Mouse (Mus musculus) intestine, postnatal 0 days (tissue): ENCODE results near the gene Odf3l2. TPM values are rescaled to one million over a fixed set of nuclear protein-coding genes. Genes with fewer than 3 reads are reported as not detected.

Experiments used
- ATAC-seq: fragments of 200-750 bp; cut with Nextera tagmentation; 2 replicates; pipeline ENCODE4 v1.8.0; 2017; ENCODE audit warnings: mild to moderate bottlenecking, moderate TSS enrichment, moderate library complexity
- H3K27ac ChIP-seq: fragments of 300-500 bp; sonication (generic); 2 replicates; pipeline ENCODE4 v1.5.1; 2014; ENCODE audit warnings: mild to moderate bottlenecking, low read depth, low read length, moderate library complexity
- H3K27me3 ChIP-seq: fragments of 300-500 bp; sonication (generic); replicated peaks from 2 replicates; pipeline ENCODE4 v1.6.1; 2014; ENCODE audit warnings: low read length, mixed read lengths; ENCODE audit not compliant: control insufficient read depth, insufficient read depth
- H3K36me3 ChIP-seq: fragments of 300-500 bp; sonication (generic); 2 replicates; pipeline ENCODE4 v1.6.1; 2014; ENCODE audit warnings: mild to moderate bottlenecking, moderate library complexity; ENCODE audit not compliant: control insufficient read depth, insufficient read depth
- H3K4me1 ChIP-seq: fragments of 300-500 bp; sonication (generic); replicated peaks from 2 replicates; pipeline ENCODE4 v1.6.1; 2014; ENCODE audit warnings: antibody characterized with exemption, low read length, mixed read lengths; ENCODE audit not compliant: control insufficient read depth, insufficient read depth
- H3K4me2 ChIP-seq: fragments of 300-500 bp; sonication (generic); replicated peaks from 2 replicates; pipeline ENCODE4 v1.6.1; 2014; ENCODE audit warnings: low read depth, mild to moderate bottlenecking, moderate library complexity
- H3K4me3 ChIP-seq: fragments of 300-500 bp; sonication (generic); 2 replicates; pipeline ENCODE4 v1.5.1; 2014; ENCODE audit warnings: low read depth, low read length
- H3K9ac ChIP-seq: fragments of 300-500 bp; sonication (generic); 2 replicates; pipeline ENCODE4 v1.6.1; 2014; ENCODE audit warnings: mild to moderate bottlenecking, low read depth, low read length
- H3K9me3 ChIP-seq: fragments of 300-500 bp; sonication (generic); 2 replicates; pipeline ENCODE4 v1.6.1; 2016; ENCODE audit warnings: mixed run types; ENCODE audit not compliant: control insufficient read depth
- CTCF ChIP-seq: sonication (generic); IDR thresholded peaks from 2 replicates; pipeline ENCODE4 v1.5.1; 2016; ENCODE audit warnings: low read depth, mild to moderate bottlenecking, control low read depth, antibody characterized with exemption, moderate library complexity
- WGBS: fragments of 180-500 bp; shearing (Covaris S2); extraction: QIAGEN DNeasy Blood & Tissue Kit; methylation state at CpG from one replicate; pipeline ENCODE4 v1.1.7; 2014; 5-methylcytosine and 5-hydroxymethylcytosine counted together
- polyA plus RNA-seq: library from polyadenylated mRNA; unstranded; fragments of >200 nt; fragmentation: Nextera tagmentation; extraction: Ambion mirVana; gene quantifications from 2 replicates; pipeline ENCODE4 v1.2.1, GENCODE M21; 2015

Gene Odf3l2
- polyA plus RNA-seq, 1 experiment from 2014 or later = not detected

GRCm38 (mm10) chr10:79597051-79597935, 48.2 kb downstream of the Odf3l2 start:
- H3K9ac ChIP-seq = no peak overlapping the region
- no peaks in the 10 kb centered on the region for H3K4me1 ChIP-seq
- H3K27ac ChIP-seq = no peak overlapping the region
- H3K4me2 ChIP-seq = no peak overlapping the region
- ATAC-seq = no peak
- 46% methylated on average over 13 of the region's 13 CpGs for WGBS
- TF ChIP-seq CTCF = no peak
- H3K9me3 ChIP-seq = no peaks in the 10 kb centered on the region
- H3K27me3 ChIP-seq = 0 out of 2 replicates have a peak, but pooled peaks cover 6% of the 10 kb centered on the region
- no peak overlapping the region for H3K4me3 ChIP-seq
- no peaks in the 10 kb centered on the region for H3K36me3 ChIP-seq

- 50% methylated on average over 8 of the region's 8 CpGs for WGBS
- H3K27ac ChIP-seq = no peak overlapping the region
- no peak overlapping the region for H3K4me2 ChIP-seq
- H3K36me3 ChIP-seq = no peaks in the 10 kb centered on the region
- H3K4me3 ChIP-seq = no peak overlapping the region
- no peak for TF ChIP-seq CTCF
- no peak overlapping the region for H3K9ac ChIP-seq
- ATAC-seq = peak; percentile 26; the same call in 1 of the 2 replicates
- 0 out of 2 replicates have a peak, but pooled peaks cover 6% of the 10 kb centered on the region for H3K27me3 ChIP-seq
- no peaks in the 10 kb centered on the region for H3K4me1 ChIP-seq
- H3K9me3 ChIP-seq = no peaks in the 10 kb centered on the region
These were observed 50.0 kb downstream of the Odf3l2 start for GRCm38 (mm10) chr10:79595590-79595929.

- Histone ChIP-seq H3K27me3 (0 out of 2 replicates have a peak, but pooled peaks cover 6% of the 10 kb centered on the region), H3K27ac (no peak overlapping the region), H3K4me2 (no peak overlapping the region), H3K9me3 (no peaks in the 10 kb centered on the region), H3K4me1 (no peaks in the 10 kb centered on the region), H3K36me3 (no peaks in the 10 kb centered on the region), H3K4me3 (no peak overlapping the region), H3K9ac (no peak overlapping the region)
- TF ChIP-seq CTCF = peak; percentile 95
- ATAC-seq = peak; percentile 78
- WGBS = 16% methylated on average over 17 of the region's 17 CpGs
These were observed 50.5 kb downstream of the Odf3l2 start for GRCm38 (mm10) chr10:79594872-79595589.

- Histone ChIP-seq H3K9ac (no peak overlapping the region), H3K36me3 (no peaks in the 10 kb centered on the region), H3K4me1 (no peaks in the 10 kb centered on the region), H3K27me3 (0 out of 2 replicates have a peak, but pooled peaks cover 6% of the 10 kb centered on the region), H3K4me2 (no peak overlapping the region), H3K27ac (no peak overlapping the region), H3K9me3 (no peaks in the 10 kb centered on the region), H3K4me3 (no peak overlapping the region)
- no peak for TF ChIP-seq CTCF
- 46% methylated on average over 6 of the region's 6 CpGs for WGBS
- ATAC-seq = no peak
These were observed 51.4 kb downstream of the Odf3l2 start for GRCm38 (mm10) chr10:79594111-79594510.

GRCm38 (mm10) chr10:79590702-79591101, 54.8 kb downstream of the Odf3l2 start:
- Histone ChIP-seq H3K4me3 (no peak overlapping the region), H3K36me3 (no peaks in the 10 kb centered on the region), H3K9me3 (no peaks in the 10 kb centered on the region), H3K27me3 (0 out of 2 replicates have a peak, but pooled peaks cover 6% of the 10 kb centered on the region), H3K27ac (no peak overlapping the region), H3K9ac (no peak overlapping the region), H3K4me2 (no peak overlapping the region), H3K4me1 (no peaks in the 10 kb centered on the region)
- 93% methylated on average over 1 of the region's 1 CpGs for WGBS
- no peak for TF ChIP-seq CTCF
- ATAC-seq = no peak

Other genes with a start within 250 kb of the Odf3l2 start
- not detected in 2 replicates for gene Vmn2r83, start 177.0 kb downstream of the Odf3l2 start, polyA plus RNA-seq
- 141 TPM in 2 replicates for gene Plpp2, start 111.9 kb downstream of the Odf3l2 start, polyA plus RNA-seq
- gene Mier2, start 90.5 kb downstream of the Odf3l2 start, polyA plus RNA-seq = 15.6 and 16.2 TPM in 2 replicates
- not detected in 2 replicates for gene Theg, start 58.4 kb downstream of the Odf3l2 start, polyA plus RNA-seq
- 0.05 TPM in 2 replicates for gene C2cd4c, start 31.7 kb downstream of the Odf3l2 start, polyA plus RNA-seq
- 1.9 and 2.2 TPM in 2 replicates for gene Shc2, start 7.8 kb downstream of the Odf3l2 start, polyA plus RNA-seq
- 15.6 and 16.9 TPM in 2 replicates for gene Madcam1, start 18.8 kb upstream of the Odf3l2 start, polyA plus RNA-seq
- gene Tpgs1, start 23.6 kb upstream of the Odf3l2 start, polyA plus RNA-seq = 47.6 and 48.5 TPM in 2 replicates
- gene Cdc34, start 36.5 kb upstream of the Odf3l2 start, polyA plus RNA-seq = 88.0 and 89.6 TPM in 2 replicates
- gene Gzmm, start 43.3 kb upstream of the Odf3l2 start, polyA plus RNA-seq = 0.16 and 0.26 TPM in 2 replicates
- gene Bsg, start 58.8 kb upstream of the Odf3l2 start, polyA plus RNA-seq = 888 and 937 TPM in 2 replicates
- 0.38 and 0.43 TPM in 2 replicates for gene Hcn2, start 70.9 kb upstream of the Odf3l2 start, polyA plus RNA-seq
- gene Polrmt, start 100.8 kb upstream of the Odf3l2 start, polyA plus RNA-seq = 18.7 and 20.1 TPM in 2 replicates
- 0.13 TPM in 1 of 2 replicates, not detected in the other for gene Fgf22, start 109.3 kb upstream of the Odf3l2 start, polyA plus RNA-seq
- 41.2 and 43.5 TPM in 2 replicates for gene Rnf126, start 121.2 kb upstream of the Odf3l2 start, polyA plus RNA-seq
- gene Fstl3, start 131.5 kb upstream of the Odf3l2 start, polyA plus RNA-seq = 7.3 and 8.9 TPM in 2 replicates
- 0.07 TPM in 1 of 2 replicates, not detected in the other for gene Prss57, start 145.2 kb upstream of the Odf3l2 start, polyA plus RNA-seq
- 19.9 and 21.1 TPM in 2 replicates for gene Palm, start 147.8 kb upstream of the Odf3l2 start, polyA plus RNA-seq
- gene Misp, start 175.3 kb upstream of the Odf3l2 start, polyA plus RNA-seq = 254 and 255 TPM in 2 replicates
- gene Ptbp1, start 208.7 kb upstream of the Odf3l2 start, polyA plus RNA-seq = 86.9 and 92.2 TPM in 2 replicates
- 1.1 TPM in 2 replicates for gene Prtn3, start 228.7 kb upstream of the Odf3l2 start, polyA plus RNA-seq
- gene Plppr3, start 228.9 kb upstream of the Odf3l2 start, polyA plus RNA-seq = 6.2 and 7.2 TPM in 2 replicates
- not detected in 2 replicates for gene Elane, start 240.5 kb upstream of the Odf3l2 start, polyA plus RNA-seq
- gene Cfd, start 245.1 kb upstream of the Odf3l2 start, polyA plus RNA-seq = not detected in 2 replicates